Mouse (Mus musculus) brain, embryonic 18.5 days (tissue): ENCODE measurements around the gene Hdhd3.

ENCODE experiments used
- DNase-seq: peaks from one replicate; pipeline ENCODE4 v3.0.0-alpha.2; 2012; ENCODE audit warnings: low read depth, low spot score

The Hdhd3 gene

GRCm38 (mm10) chr4:62503374-62503970 lies at the start of gene Hdhd3:
TSS of gene Hdhd3 (minus strand) at chr4:62503467.
- no peak for DNase-seq

GRCm38 (mm10) chr4:62551966-62552365 lies 48.7 kb upstream of the Hdhd3 start:
- DNase-seq: no peak

GRCm38 (mm10) chr4:62544801-62545200 lies 41.5 kb upstream of the Hdhd3 start:
- no peak for DNase-seq

- DNase-seq: no peak
Observed at GRCm38 (mm10) chr4:62543782-62544181, 40.5 kb upstream of the Hdhd3 start.

GRCm38 (mm10) chr4:62541802-62542201 lies 38.5 kb upstream of the Hdhd3 start:
- no peak for DNase-seq

- no peak for DNase-seq
Observed at GRCm38 (mm10) chr4:62533729-62534128, 30.5 kb upstream of the Hdhd3 start.

GRCm38 (mm10) chr4:62527655-62528054 lies 24.4 kb upstream of the Hdhd3 start:
- DNase-seq: no peak

GRCm38 (mm10) chr4:62526256-62526655 lies 23.0 kb upstream of the Hdhd3 start:
- DNase-seq: no peak

- DNase-seq: no peak
Observed at GRCm38 (mm10) chr4:62525489-62525811, 22.2 kb upstream of the Hdhd3 start.

- DNase-seq: peak; percentile 93
Observed at GRCm38 (mm10) chr4:62524651-62525488, 21.6 kb upstream of the Hdhd3 start, which contains the start of the genes Pole3 and 4933430I17Rik. TSS of gene Pole3 (minus strand) at chr4:62525068. TSS of gene 4933430I17Rik (plus strand) at chr4:62525369.

- no peak for DNase-seq
Observed at GRCm38 (mm10) chr4:62520892-62521400, 17.7 kb upstream of the Hdhd3 start.

GRCm38 (mm10) chr4:62519849-62520233 lies 16.6 kb upstream of the Hdhd3 start, which contains the start of gene Alad:
TSS of gene Alad (minus strand) at chr4:62519918.
- peak; percentile 50 for DNase-seq

GRCm38 (mm10) chr4:62519122-62519848 lies 16.0 kb upstream of the Hdhd3 start:
- DNase-seq: no peak

- DNase-seq: no peak
Observed at GRCm38 (mm10) chr4:62518416-62519121, 15.3 kb upstream of the Hdhd3 start.

GRCm38 (mm10) chr4:62517538-62518415 lies 14.5 kb upstream of the Hdhd3 start:
- no peak for DNase-seq

- DNase-seq: no peak
Observed at GRCm38 (mm10) chr4:62517046-62517445, 13.8 kb upstream of the Hdhd3 start.

- no peak for DNase-seq
Observed at GRCm38 (mm10) chr4:62516579-62516978, 13.3 kb upstream of the Hdhd3 start.

GRCm38 (mm10) chr4:62516079-62516478 lies 12.8 kb upstream of the Hdhd3 start:
- DNase-seq: no peak

GRCm38 (mm10) chr4:62515490-62515889 lies 12.2 kb upstream of the Hdhd3 start:
- DNase-seq: no peak

- no peak for DNase-seq
Observed at GRCm38 (mm10) chr4:62514995-62515394, 11.7 kb upstream of the Hdhd3 start.
